Mouse (Mus musculus) hindbrain, embryonic 10.5 days (tissue): Measurements from ENCODE around the gene Ndufa7. TPM values are rescaled to one million over a fixed set of nuclear protein-coding genes. Genes with fewer than 3 reads are reported as not detected.

Experiments
- DNase-seq: peaks from one replicate; pipeline ENCODE4 v3.0.0-alpha.2; 2017; ENCODE audit warnings: low spot score
- H3K27ac ChIP-seq: fragments of 300-500 bp; sonication (generic); 2 replicates; pipeline ENCODE4 v1.5.1; 2016; ENCODE audit warnings: mild to moderate bottlenecking, moderate library complexity
- H3K27me3 ChIP-seq: fragments of 300-500 bp; sonication (generic); 2 replicates; pipeline ENCODE4 v1.6.1; 2016; ENCODE audit warnings: mild to moderate bottlenecking; ENCODE audit not compliant: poor library complexity, insufficient read depth, severe bottlenecking
- H3K36me3 ChIP-seq: fragments of 300-500 bp; sonication (generic); 2 replicates; pipeline ENCODE4 v1.6.1; 2016; ENCODE audit warnings: mild to moderate bottlenecking, moderate library complexity
- H3K4me1 ChIP-seq: fragments of 300-500 bp; sonication (generic); replicated peaks from 2 replicates; pipeline ENCODE4 v1.6.1; 2016; ENCODE audit warnings: mild to moderate bottlenecking
- H3K4me3 ChIP-seq: fragments of 300-500 bp; sonication (generic); 2 replicates; pipeline ENCODE4 v1.5.1; 2016; ENCODE audit warnings: mild to moderate bottlenecking, moderate library complexity
- H3K9me3 ChIP-seq: fragments of 300-500 bp; sonication (generic); 2 replicates; pipeline ENCODE4 v1.6.1; 2016; ENCODE audit warnings: mild to moderate bottlenecking, moderate library complexity
- WGBS: fragments of 180-500 bp; shearing (Covaris S2); methylation state at CpG from one replicate; pipeline ENCODE4 v1.1.7; 2016; 5-methylcytosine and 5-hydroxymethylcytosine counted together
- polyA plus RNA-seq: library from polyadenylated mRNA; unstranded; fragments of >200 nt; fragmentation: Nextera tagmentation; extraction: Ambion mirVana; gene quantifications from 2 replicates; pipeline ENCODE4 v1.2.1, GENCODE M21; 2016

Gene Ndufa7
- polyA plus RNA-seq, 1 experiment from 2014 or later, result 544 TPM

DNA sequence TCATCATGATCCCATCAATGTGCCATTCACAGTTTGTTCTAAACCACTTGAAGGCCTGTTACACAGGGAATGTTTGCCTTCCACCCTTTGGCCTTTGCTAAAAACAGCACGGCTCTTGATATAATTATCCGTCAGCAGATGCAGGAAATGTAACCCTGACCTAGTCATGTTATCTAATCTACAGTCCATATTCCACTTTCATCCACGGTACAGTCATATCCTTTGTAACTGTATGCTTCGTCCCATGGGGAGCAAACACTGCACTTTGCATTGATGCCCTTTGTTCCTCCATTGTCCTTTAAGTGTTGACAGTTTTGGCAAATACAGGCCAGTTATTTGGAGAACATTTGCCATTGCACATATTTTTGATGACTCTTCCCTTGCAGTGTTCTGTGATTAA lies 35.6 kb upstream of the Ndufa7 start:
- H3K4me3 ChIP-seq, result no peak overlapping the region
- no peaks in the 10 kb centered on the region for H3K36me3 ChIP-seq
- no peaks in the 10 kb centered on the region for H3K27me3 ChIP-seq
- DNase-seq, result no peak
- no peaks in the 10 kb centered on the region for H3K9me3 ChIP-seq
- WGBS, result 81% methylated on average over 4 of the region's 4 CpGs
- peaks cover 10% of the 10 kb centered on the region for H3K4me1 ChIP-seq
- no peak overlapping the region for H3K27ac ChIP-seq

DNA sequence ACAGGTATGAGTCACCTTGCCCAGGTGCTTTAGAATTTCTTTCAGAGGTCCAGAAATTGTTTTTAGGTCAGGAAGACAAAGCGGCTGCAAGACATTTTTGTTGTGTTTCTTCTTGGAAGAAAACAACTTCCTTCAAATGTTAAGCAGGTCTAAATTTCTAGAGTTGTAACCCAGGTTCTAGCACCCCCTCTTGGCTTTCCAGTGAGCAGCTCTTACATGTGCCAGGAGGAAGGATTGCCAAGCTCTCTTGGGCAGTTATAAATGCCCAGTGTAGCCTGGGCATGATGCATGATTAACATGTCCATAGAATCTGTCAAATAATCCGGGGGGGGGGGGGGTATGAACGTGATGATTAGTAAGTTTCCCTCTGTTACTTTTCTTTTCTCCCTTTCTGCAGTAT lies 26.1 kb upstream of the Ndufa7 start:
- no peak for DNase-seq
- H3K27me3 ChIP-seq, result no peaks in the 10 kb centered on the region
- no peak overlapping the region for H3K27ac ChIP-seq
- no peaks in the 10 kb centered on the region for H3K9me3 ChIP-seq
- no peak overlapping the region for H3K4me3 ChIP-seq
- H3K4me1 ChIP-seq, result no peaks in the 10 kb centered on the region
- WGBS, result 57% methylated on average over 3 of the region's 3 CpGs
- no peaks in the 10 kb centered on the region for H3K36me3 ChIP-seq

DNA sequence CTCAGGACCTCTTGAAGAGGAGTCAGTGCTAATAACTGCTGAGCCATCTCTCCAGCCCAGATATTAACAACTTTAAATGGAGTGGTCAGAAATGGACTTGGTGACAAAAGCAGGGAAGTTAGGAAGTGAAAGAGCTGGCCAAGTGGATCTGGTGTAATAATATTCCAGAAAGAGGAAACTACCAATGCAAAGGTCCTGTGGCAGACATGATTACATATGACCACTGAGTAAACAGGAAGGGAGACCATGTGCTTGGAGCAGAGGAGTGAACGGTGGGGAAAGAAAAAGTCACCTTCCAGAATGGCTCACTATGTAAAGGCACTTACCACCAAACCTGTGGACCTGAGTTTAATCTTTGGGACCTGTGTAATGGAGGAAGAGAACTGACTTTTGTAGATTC lies 25.1 kb upstream of the Ndufa7 start:
- no peaks in the 10 kb centered on the region for H3K36me3 ChIP-seq
- H3K27ac ChIP-seq, result no peak overlapping the region
- 63% methylated on average over 1 of the region's 1 CpGs for WGBS
- no peak for DNase-seq
- H3K4me1 ChIP-seq, result no peaks in the 10 kb centered on the region
- no peak overlapping the region for H3K4me3 ChIP-seq
- no peaks in the 10 kb centered on the region for H3K27me3 ChIP-seq
- no peaks in the 10 kb centered on the region for H3K9me3 ChIP-seq

DNA sequence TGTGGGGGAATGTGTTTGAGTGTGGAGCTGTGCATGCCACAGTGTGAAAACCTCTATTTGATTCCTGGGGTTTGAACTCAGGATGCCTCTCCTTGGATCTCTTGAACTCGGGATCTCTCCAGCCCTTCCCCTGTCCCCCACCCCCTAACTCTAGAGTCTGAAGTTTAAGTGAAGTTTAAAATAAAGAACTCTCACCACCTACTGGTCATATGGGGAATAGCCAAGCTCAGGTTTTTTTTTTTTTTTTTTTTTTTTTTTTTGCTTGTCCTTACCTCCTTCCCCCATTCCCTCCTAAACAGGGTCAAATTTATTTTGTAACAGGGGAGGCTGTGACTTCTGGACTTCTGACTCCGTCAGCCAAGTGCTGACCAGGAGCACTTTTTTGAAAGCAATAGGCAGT lies 22.2 kb upstream of the Ndufa7 start:
- no peak overlapping the region for H3K4me3 ChIP-seq
- DNase-seq, result no peak
- H3K9me3 ChIP-seq, result no peaks in the 10 kb centered on the region
- H3K36me3 ChIP-seq, result no peaks in the 10 kb centered on the region
- 3% methylated on average over 2 of the region's 2 CpGs for WGBS
- no peak overlapping the region for H3K27ac ChIP-seq
- H3K4me1 ChIP-seq, result no peaks in the 10 kb centered on the region
- H3K27me3 ChIP-seq, result no peaks in the 10 kb centered on the region

DNA sequence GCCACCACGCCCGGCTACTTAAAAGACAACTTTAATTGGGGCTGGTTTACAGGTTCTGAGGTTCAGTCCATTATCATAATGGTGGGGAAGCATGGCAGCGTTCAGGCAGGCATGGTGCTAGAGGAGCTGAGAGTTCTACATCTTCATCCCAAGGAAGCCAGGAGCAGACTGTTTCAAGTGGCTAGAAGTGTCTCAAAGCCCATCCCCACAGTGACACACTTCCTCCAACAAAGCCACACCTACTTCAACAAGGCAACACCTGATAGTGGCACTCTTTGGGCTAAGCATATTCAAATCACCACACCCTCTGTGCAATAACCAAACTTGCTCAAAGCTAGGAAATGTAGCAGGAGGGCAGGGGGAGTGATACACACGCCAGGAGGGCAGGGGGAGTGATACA lies 20.2 kb upstream of the Ndufa7 start:
- no peaks in the 10 kb centered on the region for H3K27me3 ChIP-seq
- 67% methylated on average over 4 of the region's 4 CpGs for WGBS
- no peak overlapping the region for H3K27ac ChIP-seq
- no peaks in the 10 kb centered on the region for H3K36me3 ChIP-seq
- peaks cover 4% of the 10 kb centered on the region; the same call in 1 of the 2 replicates for H3K4me1 ChIP-seq
- no peak overlapping the region for H3K4me3 ChIP-seq
- H3K9me3 ChIP-seq, result no peaks in the 10 kb centered on the region
- no peak for DNase-seq

DNA sequence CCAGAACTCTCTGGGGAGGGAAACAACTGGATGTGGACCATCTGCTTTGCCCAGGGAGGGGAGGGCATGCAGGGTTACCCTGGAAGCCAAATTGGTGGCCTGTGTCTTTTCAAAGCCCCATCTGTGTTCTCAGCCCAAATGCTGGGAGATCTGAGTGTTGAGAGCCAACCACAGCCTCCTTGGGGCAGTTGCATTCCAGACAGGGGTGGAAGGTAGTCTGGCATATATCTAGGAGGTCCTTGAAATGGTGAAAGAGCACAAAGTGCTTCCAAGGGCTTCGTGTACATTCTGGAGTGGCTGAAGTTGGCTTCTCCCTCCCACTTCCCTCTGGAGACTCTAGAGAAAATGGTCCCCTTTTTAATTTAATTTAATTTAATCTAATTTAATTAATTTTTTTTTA lies 19.6 kb upstream of the Ndufa7 start:
- DNase-seq, result no peak
- 62% methylated on average over 1 of the region's 1 CpGs for WGBS

DNA sequence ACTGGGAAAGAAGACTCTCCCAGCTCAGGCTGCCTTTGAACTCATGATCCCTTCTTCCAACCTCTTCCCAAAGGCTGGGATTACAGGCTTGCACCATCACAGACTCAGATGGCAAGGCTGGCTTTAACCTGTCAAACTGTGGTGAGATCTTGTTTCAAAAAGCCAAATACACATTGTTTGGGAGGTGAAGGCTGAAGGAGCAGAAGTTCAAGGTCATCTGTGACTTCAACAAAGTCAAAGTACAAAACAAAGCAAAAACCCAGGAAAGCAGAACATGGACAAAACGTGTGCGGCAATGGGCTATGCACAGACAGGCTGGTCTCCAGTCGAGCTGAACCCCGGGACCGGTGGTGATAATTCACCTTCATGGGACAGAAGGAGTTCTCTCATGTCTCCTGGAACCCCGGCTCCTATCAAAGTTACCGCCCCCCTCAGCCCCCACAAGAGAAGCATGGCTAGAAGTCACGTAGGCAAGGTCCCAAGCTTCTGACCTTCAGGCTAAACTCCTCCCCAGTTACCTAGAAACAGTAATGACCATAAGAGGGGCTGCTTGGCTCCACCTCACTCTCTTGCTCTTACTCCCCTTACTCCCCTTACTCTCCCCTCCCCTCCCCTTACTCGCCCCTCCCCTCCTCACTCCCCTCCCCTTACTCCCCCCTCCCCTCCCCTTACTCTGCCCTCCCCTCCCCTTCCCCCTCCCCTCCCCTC lies 17.0 kb upstream of the Ndufa7 start:
- H3K4me1 ChIP-seq, result peaks cover 17% of the 10 kb centered on the region
- no peaks in the 10 kb centered on the region for H3K9me3 ChIP-seq
- H3K36me3 ChIP-seq, result no peaks in the 10 kb centered on the region
- 62% methylated on average over 9 of the region's 9 CpGs for WGBS
- no peak overlapping the region for H3K27ac ChIP-seq
- no peak for DNase-seq
- peaks cover 20% of the 10 kb centered on the region for H3K27me3 ChIP-seq
- H3K4me3 ChIP-seq, result no peak overlapping the region

More for the DNA sequence above, 19.6 kb upstream of the Ndufa7 start:
- no peak overlapping the region for H3K27ac ChIP-seq
- no peaks in the 10 kb centered on the region for H3K27me3 ChIP-seq
- H3K4me1 ChIP-seq, result peaks cover 4% of the 10 kb centered on the region; the same call in 1 of the 2 replicates
- no peak overlapping the region for H3K4me3 ChIP-seq
- H3K9me3 ChIP-seq, result no peaks in the 10 kb centered on the region
- no peaks in the 10 kb centered on the region for H3K36me3 ChIP-seq

DNA sequence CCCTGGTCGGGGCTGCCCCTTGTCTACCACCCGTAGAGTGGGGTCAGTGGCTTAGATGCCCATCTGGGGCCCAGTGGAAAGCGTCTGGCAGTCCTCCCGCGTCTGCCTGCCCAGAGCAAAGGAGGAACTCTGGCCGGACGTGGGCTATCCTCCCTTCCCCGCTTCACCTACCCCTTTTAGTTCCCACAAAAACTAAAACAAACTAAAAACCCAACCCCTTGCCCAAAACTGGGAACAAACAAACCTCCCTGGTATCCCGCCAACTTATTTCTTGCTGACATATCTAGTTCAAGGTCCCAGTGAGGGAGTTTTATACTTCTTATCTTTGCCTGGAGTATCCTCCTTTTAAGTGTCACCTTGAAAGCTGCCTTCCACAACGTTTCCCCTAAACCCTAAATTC lies 16.2 kb upstream of the Ndufa7 start:
- DNase-seq, result no peak
- WGBS, result 40% methylated on average over 10 of the region's 10 CpGs
- Histone ChIP-seq H3K27ac (no peak overlapping the region), H3K9me3 (no peaks in the 10 kb centered on the region), H3K4me1 (peaks cover 20% of the 10 kb centered on the region), H3K36me3 (no peaks in the 10 kb centered on the region), H3K27me3 (peaks cover 23% of the 10 kb centered on the region), H3K4me3 (no peak overlapping the region)

DNA sequence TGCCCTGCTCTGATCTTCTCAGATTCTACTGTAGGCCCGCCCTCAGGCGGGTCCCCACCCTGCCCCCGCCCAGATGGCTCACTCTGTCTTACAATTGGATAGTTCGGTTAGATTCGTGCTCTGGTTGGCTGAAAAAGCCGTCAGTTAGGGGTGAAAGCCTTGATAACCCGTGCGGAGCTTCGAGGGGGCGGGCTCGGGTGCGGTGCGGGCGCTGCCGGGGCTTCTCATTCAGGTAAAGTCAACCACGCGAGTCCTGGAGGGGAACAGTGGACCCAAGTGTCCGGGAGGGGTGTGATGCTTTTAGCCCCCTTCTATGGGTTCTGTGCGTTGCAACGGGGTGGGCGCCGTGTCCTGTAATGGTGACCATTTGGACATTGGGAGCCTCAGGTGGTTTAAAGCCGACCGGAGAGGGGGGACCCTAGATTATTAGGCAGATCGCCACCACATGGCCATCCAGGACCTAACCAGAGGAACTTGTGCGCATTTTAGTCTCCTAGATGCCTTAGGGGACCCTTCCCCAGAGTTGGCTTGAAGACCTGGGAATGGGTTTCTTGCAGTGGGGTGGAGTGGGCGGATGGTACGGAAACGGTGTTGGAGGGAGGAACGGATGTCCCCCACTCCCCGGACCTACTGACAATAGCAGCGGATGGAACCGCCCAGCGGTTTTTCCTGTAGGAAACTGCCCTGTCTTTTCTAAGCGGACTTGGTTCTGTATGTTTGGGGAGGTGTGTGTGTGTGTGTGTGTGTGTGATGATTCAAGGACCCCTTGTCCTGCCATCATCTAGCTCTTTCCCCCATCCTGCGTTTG lies 13.8 kb upstream of the Ndufa7 start, which contains the start of gene Kank3:
TSS of gene Kank3 (plus strand) at position 186 of the 808 bp plus-strand sequence.
- H3K4me1 ChIP-seq, result peaks cover 20% of the 10 kb centered on the region
- peaks cover 23% of the 10 kb centered on the region for H3K27me3 ChIP-seq
- H3K9me3 ChIP-seq, result no peaks in the 10 kb centered on the region
- DNase-seq, result peak; percentile 92
- peak within 1 kb of the TSS; percentile 75 for H3K27ac ChIP-seq
- H3K36me3 ChIP-seq, result no peaks in the 10 kb centered on the region; the same call in 1 of the 2 replicates
- H3K4me3 ChIP-seq, result peak within 1 kb of the TSS; percentile 64
- 1% methylated on average over 36 of the region's 36 CpGs for WGBS

DNA sequence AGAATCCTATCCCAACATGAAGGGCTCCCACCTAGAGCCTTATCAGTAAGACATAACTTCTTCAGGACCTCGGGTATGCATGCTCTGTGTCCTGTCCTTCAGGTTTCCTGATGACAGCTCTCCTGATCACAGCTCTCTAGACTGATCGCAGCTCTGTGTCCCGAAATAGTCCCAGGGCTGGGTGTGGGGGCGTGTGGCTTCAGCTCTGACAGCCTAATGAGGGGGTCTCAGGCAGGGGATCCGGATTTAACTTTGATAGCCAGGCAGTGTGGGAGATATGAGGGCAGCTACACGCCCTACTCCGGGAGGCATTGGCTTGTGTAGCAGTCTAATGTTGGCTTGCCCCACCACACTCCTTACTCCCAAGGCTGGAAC lies 13.2 kb upstream of the Ndufa7 start:
- no peaks in the 10 kb centered on the region; the same call in 1 of the 2 replicates for H3K36me3 ChIP-seq
- no peak for DNase-seq
- H3K27me3 ChIP-seq, result peaks cover 23% of the 10 kb centered on the region
- peaks cover 20% of the 10 kb centered on the region for H3K4me1 ChIP-seq
- 29% methylated on average over 7 of the region's 7 CpGs for WGBS
- peak overlapping the region; percentile 64 for H3K4me3 ChIP-seq
- H3K27ac ChIP-seq, result 0 out of 2 replicates have a peak overlapping the region, but pooled peaks have one; percentile 31
- no peaks in the 10 kb centered on the region for H3K9me3 ChIP-seq

DNA sequence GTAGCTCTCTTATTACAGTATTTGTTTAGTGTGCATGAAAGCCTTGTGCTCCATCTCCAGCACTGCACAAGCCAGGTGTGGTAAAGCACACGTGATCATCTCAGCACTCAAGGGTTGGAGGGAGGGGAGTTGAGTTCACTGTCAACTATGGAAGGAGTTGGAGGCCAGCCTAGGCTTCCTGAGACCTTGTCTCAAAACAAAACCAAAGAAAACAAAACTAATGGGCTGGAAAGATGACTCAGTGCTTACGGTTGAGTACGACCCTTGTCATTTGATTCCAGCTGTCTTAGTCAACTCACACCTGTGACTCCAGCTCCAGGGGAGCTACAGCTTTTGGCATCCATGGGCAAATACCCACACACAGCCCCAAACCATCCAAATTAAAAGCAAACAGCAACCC lies 11.9 kb upstream of the Ndufa7 start:
- Histone ChIP-seq H3K4me1 (peaks cover 29% of the 10 kb centered on the region), H3K36me3 (no peaks in the 10 kb centered on the region; the same call in 1 of the 2 replicates), H3K4me3 (no peak overlapping the region), H3K27me3 (peaks cover 23% of the 10 kb centered on the region), H3K27ac (no peak overlapping the region), H3K9me3 (no peaks in the 10 kb centered on the region)
- 66% methylated on average over 3 of the region's 3 CpGs for WGBS
- DNase-seq, result no peak

DNA sequence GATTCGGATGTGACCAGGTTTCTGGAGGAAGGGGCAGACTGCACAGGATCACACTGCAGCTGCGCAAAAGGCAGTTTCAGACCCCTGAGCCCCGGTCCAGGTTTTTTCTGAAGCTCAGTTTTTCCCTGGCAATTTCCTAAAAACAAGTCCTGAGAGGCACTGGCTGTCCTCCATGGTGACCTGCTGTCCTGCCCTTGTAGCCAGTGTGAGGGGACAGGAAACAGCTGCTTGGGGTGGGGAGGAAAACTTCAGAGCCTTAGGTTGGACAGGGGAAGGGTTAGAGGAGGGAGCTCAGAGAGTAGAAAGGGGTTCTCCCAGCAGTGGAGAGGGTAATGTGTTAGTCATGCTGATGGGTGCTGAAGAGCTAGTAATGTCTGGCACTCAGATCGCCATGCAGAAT lies 11.4 kb upstream of the Ndufa7 start:
- Histone ChIP-seq H3K4me1 (peaks cover 33% of the 10 kb centered on the region), H3K4me3 (no peak overlapping the region), H3K36me3 (peaks cover 3% of the 10 kb centered on the region; the same call in 1 of the 2 replicates), H3K27me3 (peaks cover 23% of the 10 kb centered on the region), H3K27ac (no peak overlapping the region), H3K9me3 (no peaks in the 10 kb centered on the region)
- 66% methylated on average over 4 of the region's 4 CpGs for WGBS
- DNase-seq, result no peak

DNA sequence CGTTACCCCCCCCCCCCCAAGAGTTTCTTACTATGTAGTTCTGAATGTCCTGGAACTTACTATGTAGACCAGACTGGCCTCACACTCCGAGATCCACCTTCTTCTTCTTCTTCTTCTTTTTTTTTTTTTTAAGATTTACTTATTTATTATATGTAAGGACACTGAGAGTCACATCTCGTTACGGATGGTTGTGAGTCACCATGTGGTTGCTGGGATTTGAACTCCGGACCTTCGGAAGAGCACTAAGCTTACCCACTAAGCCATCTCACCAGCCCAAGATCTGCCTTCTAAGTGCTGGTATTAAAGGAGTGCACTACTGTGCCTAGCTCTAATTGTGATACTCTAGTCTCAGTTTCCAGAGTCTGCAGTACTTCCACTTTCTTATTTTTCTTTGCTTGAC lies 9.0 kb upstream of the Ndufa7 start:
- peaks cover 42% of the 10 kb centered on the region for H3K4me1 ChIP-seq
- peaks cover 27% of the 10 kb centered on the region for H3K36me3 ChIP-seq
- H3K4me3 ChIP-seq, result no peak overlapping the region
- peaks cover 22% of the 10 kb centered on the region for H3K27me3 ChIP-seq
- H3K9me3 ChIP-seq, result no peaks in the 10 kb centered on the region
- WGBS, result 90% methylated on average over 6 of the region's 6 CpGs
- no peak for DNase-seq
- H3K27ac ChIP-seq, result no peak overlapping the region
